Mouse (Mus musculus) heart, embryonic 15.5 days (tissue): ENCODE measurements around the gene Vsnl1. TPM values are rescaled to one million over a fixed set of nuclear protein-coding genes. Genes with fewer than 3 reads are reported as not detected.

ENCODE experiments used
- ATAC-seq: fragments of 200-750 bp; cut with Nextera tagmentation; replicated peaks from 2 replicates; pipeline ENCODE4 v1.8.0; 2017; ENCODE audit warnings: low read depth, moderate TSS enrichment; ENCODE audit not compliant: insufficient number of reproducible peaks, insufficient read depth, low FRiP score
- H3K27ac ChIP-seq: fragments of 300-500 bp; sonication (generic); 2 replicates; pipeline ENCODE4 v1.5.1; 2015; ENCODE audit warnings: mild to moderate bottlenecking, inconsistent platforms
- H3K27me3 ChIP-seq: fragments of 300-500 bp; sonication (generic); 2 replicates; pipeline ENCODE4 v1.6.1; 2015; ENCODE audit warnings: inconsistent platforms
- H3K36me3 ChIP-seq: fragments of 300-500 bp; sonication (generic); 2 replicates; pipeline ENCODE4 v1.6.1; 2015; ENCODE audit warnings: mild to moderate bottlenecking, inconsistent platforms
- H3K4me1 ChIP-seq: fragments of 300-500 bp; sonication (generic); replicated peaks from 2 replicates; pipeline ENCODE4 v1.6.1; 2015; ENCODE audit warnings: inconsistent platforms
- H3K4me2 ChIP-seq: fragments of 300-500 bp; sonication (generic); 2 replicates; pipeline ENCODE4 v1.6.1; 2015; ENCODE audit warnings: inconsistent platforms, mild to moderate bottlenecking, moderate library complexity
- H3K4me3 ChIP-seq: fragments of 300-500 bp; sonication (generic); 2 replicates; pipeline ENCODE4 v1.5.1; 2015; ENCODE audit warnings: mild to moderate bottlenecking, inconsistent platforms
- H3K9ac ChIP-seq: fragments of 300-500 bp; sonication (generic); 2 replicates; pipeline ENCODE4 v1.6.1; 2015; ENCODE audit warnings: mild to moderate bottlenecking, inconsistent platforms
- H3K9me3 ChIP-seq: fragments of 300-500 bp; sonication (generic); replicated peaks from 2 replicates; pipeline ENCODE4 v1.6.1; 2016; ENCODE audit warnings: inconsistent platforms
- WGBS: fragments of 180-500 bp; shearing (Covaris S2); methylation state at CpG from one replicate; pipeline ENCODE4 v1.1.7; 2015; ENCODE audit warnings: mixed read lengths; 5-methylcytosine and 5-hydroxymethylcytosine counted together
- polyA plus RNA-seq: library from polyadenylated mRNA; unstranded; fragments of >200 nt; fragmentation: Nextera tagmentation; extraction: Ambion mirVana; gene quantifications from 2 replicates; pipeline ENCODE4 v1.2.1, GENCODE M21; 2015

Vsnl1 gene
- polyA plus RNA-seq: 9.0 and 9.9 TPM in 2 replicates

GRCm38 (mm10) chr12:11436497-11437265, at the start of gene Vsnl1:
Vsnl1 (minus strand) TSS chr12:11436613.
- H3K4me2 ChIP-seq: peak within 1 kb of the TSS; percentile 86
- peaks cover 26% of the 10 kb centered on the region; the same call in 1 of the 2 replicates for H3K27me3 ChIP-seq
- WGBS: 2% methylated on average over 34 of the region's 34 CpGs
- peak within 1 kb of the TSS; percentile 51 for H3K4me3 ChIP-seq
- H3K27ac ChIP-seq: no peak within 1 kb of the TSS
- H3K9me3 ChIP-seq: no peaks in the 10 kb centered on the region
- peak within 1 kb of the TSS; percentile 37 for H3K9ac ChIP-seq
- peaks cover 23% of the 10 kb centered on the region for H3K4me1 ChIP-seq
- peak; percentile 84 for ATAC-seq
- H3K36me3 ChIP-seq: no peaks in the 10 kb centered on the region

- peak overlapping the region; percentile 96 for H3K4me2 ChIP-seq
- H3K9me3 ChIP-seq: no peaks in the 10 kb centered on the region
- H3K4me1 ChIP-seq: peaks cover 4% of the 10 kb centered on the region; the same call in 1 of the 2 replicates
- peaks cover 4% of the 10 kb centered on the region; the same call in 1 of the 2 replicates for H3K27me3 ChIP-seq
- H3K9ac ChIP-seq: no peak overlapping the region
- no peaks in the 10 kb centered on the region for H3K36me3 ChIP-seq
- 71% methylated on average over 4 of the region's 4 CpGs for WGBS
- H3K27ac ChIP-seq: no peak overlapping the region
- ATAC-seq: no peak
- H3K4me3 ChIP-seq: peak overlapping the region; percentile 58; the same call in 1 of the 2 replicates
Observed at GRCm38 (mm10) chr12:11456632-11457031, 20.2 kb upstream of the Vsnl1 start.

- ATAC-seq: peak; percentile 47; the same call in 1 of the 2 replicates
- H3K9ac ChIP-seq: peak overlapping the region; percentile 54
- H3K27ac ChIP-seq: no peak overlapping the region
- H3K4me2 ChIP-seq: peak overlapping the region; percentile 96
- no peaks in the 10 kb centered on the region for H3K36me3 ChIP-seq
- peaks cover 4% of the 10 kb centered on the region; the same call in 1 of the 2 replicates for H3K4me1 ChIP-seq
- H3K27me3 ChIP-seq: peaks cover 4% of the 10 kb centered on the region; the same call in 1 of the 2 replicates
- no peaks in the 10 kb centered on the region for H3K9me3 ChIP-seq
- H3K4me3 ChIP-seq: peak overlapping the region; percentile 58
- 3% methylated on average over 11 of the region's 11 CpGs for WGBS
Observed at GRCm38 (mm10) chr12:11456213-11456612, 19.8 kb upstream of the Vsnl1 start.

GRCm38 (mm10) chr12:11455549-11456194, 19.3 kb upstream of the Vsnl1 start, which contains the start of gene Rad51ap2:
Rad51ap2 (plus strand) TSS chr12:11456079.
- H3K4me2 ChIP-seq: peak within 1 kb of the TSS; percentile 96
- peak within 1 kb of the TSS; percentile 54 for H3K9ac ChIP-seq
- ATAC-seq: peak; percentile 100
- H3K4me3 ChIP-seq: peak within 1 kb of the TSS; percentile 58
- peaks cover 4% of the 10 kb centered on the region; the same call in 1 of the 2 replicates for H3K27me3 ChIP-seq
- WGBS: 2% methylated on average over 40 of the region's 40 CpGs
- H3K36me3 ChIP-seq: no peaks in the 10 kb centered on the region
- H3K27ac ChIP-seq: no peak within 1 kb of the TSS
- peaks cover 4% of the 10 kb centered on the region; the same call in 1 of the 2 replicates for H3K4me1 ChIP-seq
- no peaks in the 10 kb centered on the region for H3K9me3 ChIP-seq

GRCm38 (mm10) chr12:11454146-11454545, 17.7 kb upstream of the Vsnl1 start:
- Histone ChIP-seq H3K27me3 (peaks cover 4% of the 10 kb centered on the region; the same call in 1 of the 2 replicates), H3K9ac (no peak overlapping the region), H3K4me1 (peaks cover 4% of the 10 kb centered on the region; the same call in 1 of the 2 replicates), H3K4me2 (no peak overlapping the region), H3K27ac (no peak overlapping the region), H3K36me3 (no peaks in the 10 kb centered on the region), H3K4me3 (no peak overlapping the region), H3K9me3 (no peaks in the 10 kb centered on the region)
- ATAC-seq: no peak
- WGBS: 69% methylated on average over 5 of the region's 5 CpGs

- peak overlapping the region; percentile 51 for H3K4me3 ChIP-seq
- 0 out of 2 replicates have a peak overlapping the region, but pooled peaks have one; percentile 31 for H3K9ac ChIP-seq
- no peaks in the 10 kb centered on the region for H3K9me3 ChIP-seq
- H3K27ac ChIP-seq: no peak overlapping the region
- H3K27me3 ChIP-seq: peaks cover 26% of the 10 kb centered on the region; the same call in 1 of the 2 replicates
- H3K4me1 ChIP-seq: peaks cover 23% of the 10 kb centered on the region
- no peaks in the 10 kb centered on the region for H3K36me3 ChIP-seq
- H3K4me2 ChIP-seq: peak overlapping the region; percentile 86
- 19% methylated on average over 23 of the region's 23 CpGs for WGBS
- peak; percentile 40 for ATAC-seq
Observed at GRCm38 (mm10) chr12:11437907-11438447, 1.6 kb upstream of the Vsnl1 start.

GRCm38 (mm10) chr12:11437266-11437906, 973 bp upstream of the Vsnl1 start:
- WGBS: 20% methylated on average over 17 of the region's 17 CpGs
- peak overlapping the region; percentile 51 for H3K4me3 ChIP-seq
- ATAC-seq: peak; percentile 36

GRCm38 (mm10) chr12:11436023-11436350, 426 bp downstream of the Vsnl1 start:
- 4% methylated on average over 12 of the region's 12 CpGs for WGBS

More at GRCm38 (mm10) chr12:11437266-11437906, 973 bp upstream of the Vsnl1 start:
- no peak overlapping the region for H3K27ac ChIP-seq
- H3K4me1 ChIP-seq: peaks cover 23% of the 10 kb centered on the region
- no peaks in the 10 kb centered on the region for H3K36me3 ChIP-seq
- H3K4me2 ChIP-seq: peak overlapping the region; percentile 86
- H3K9me3 ChIP-seq: no peaks in the 10 kb centered on the region
- peaks cover 26% of the 10 kb centered on the region; the same call in 1 of the 2 replicates for H3K27me3 ChIP-seq
- H3K9ac ChIP-seq: no peak overlapping the region

GRCm38 (mm10) chr12:11435246-11436022, 979 bp downstream of the Vsnl1 start:
- Histone ChIP-seq H3K4me2 (peak overlapping the region; percentile 86), H3K4me1 (peaks cover 23% of the 10 kb centered on the region), H3K27me3 (peaks cover 26% of the 10 kb centered on the region; the same call in 1 of the 2 replicates), H3K9ac (no peak overlapping the region), H3K4me3 (peak overlapping the region; percentile 51), H3K27ac (no peak overlapping the region), H3K36me3 (no peaks in the 10 kb centered on the region), H3K9me3 (no peaks in the 10 kb centered on the region)
- WGBS: 8% methylated on average over 15 of the region's 15 CpGs
- no peak for ATAC-seq

More at GRCm38 (mm10) chr12:11436023-11436350, 426 bp downstream of the Vsnl1 start:
- H3K4me1 ChIP-seq: peaks cover 23% of the 10 kb centered on the region
- peak overlapping the region; percentile 86 for H3K4me2 ChIP-seq
- no peaks in the 10 kb centered on the region for H3K9me3 ChIP-seq
- no peak for ATAC-seq
- peak overlapping the region; percentile 37; the same call in 1 of the 2 replicates for H3K9ac ChIP-seq
- H3K36me3 ChIP-seq: no peaks in the 10 kb centered on the region
- H3K4me3 ChIP-seq: peak overlapping the region; percentile 51
- no peak overlapping the region for H3K27ac ChIP-seq
- H3K27me3 ChIP-seq: peaks cover 26% of the 10 kb centered on the region; the same call in 1 of the 2 replicates

GRCm38 (mm10) chr12:11434446-11434845, 2.0 kb downstream of the Vsnl1 start:
- H3K4me2 ChIP-seq: no peak overlapping the region
- H3K4me3 ChIP-seq: no peak overlapping the region
- no peaks in the 10 kb centered on the region for H3K36me3 ChIP-seq
- no peak overlapping the region for H3K9ac ChIP-seq
- peaks cover 23% of the 10 kb centered on the region for H3K4me1 ChIP-seq
- 73% methylated on average over 8 of the region's 8 CpGs for WGBS
- H3K9me3 ChIP-seq: no peaks in the 10 kb centered on the region
- H3K27ac ChIP-seq: no peak overlapping the region
- ATAC-seq: no peak
- H3K27me3 ChIP-seq: peaks cover 26% of the 10 kb centered on the region; the same call in 1 of the 2 replicates
